Mouse (Mus musculus) spleen, postnatal 10 days (tissue): ENCODE data around the gene Foxb2.

Source experiments
- DNase-seq, 2 experiments: peaks; one replicate each; pipeline ENCODE4 v3.0.0; 2021 to 2022; ENCODE audit warnings: low spot score in 2 of 2

Gene Foxb2

DNA sequence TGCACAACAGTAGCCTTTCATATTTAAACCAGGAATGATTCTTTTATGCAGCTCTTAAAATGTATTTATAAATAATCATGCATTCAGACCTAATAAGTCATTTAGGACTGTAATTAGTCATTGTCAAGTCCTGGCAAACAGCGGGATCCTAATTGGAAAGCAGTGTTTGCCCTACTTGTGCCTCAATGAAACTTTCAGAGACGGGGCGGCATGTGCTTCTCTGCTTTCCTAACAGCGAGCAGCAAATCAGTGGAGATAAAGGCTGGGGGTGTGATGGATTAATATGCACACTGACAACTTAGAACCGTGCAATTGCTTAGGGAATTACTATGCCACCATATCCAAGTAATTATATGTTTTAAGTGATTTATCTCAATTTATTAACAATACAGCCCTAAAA is 48.4 kb downstream of the Foxb2 start:
- DNase-seq, result no peak
